ENCODE assay signal across 12 mouse cellular contexts in the genomic region with DNA sequence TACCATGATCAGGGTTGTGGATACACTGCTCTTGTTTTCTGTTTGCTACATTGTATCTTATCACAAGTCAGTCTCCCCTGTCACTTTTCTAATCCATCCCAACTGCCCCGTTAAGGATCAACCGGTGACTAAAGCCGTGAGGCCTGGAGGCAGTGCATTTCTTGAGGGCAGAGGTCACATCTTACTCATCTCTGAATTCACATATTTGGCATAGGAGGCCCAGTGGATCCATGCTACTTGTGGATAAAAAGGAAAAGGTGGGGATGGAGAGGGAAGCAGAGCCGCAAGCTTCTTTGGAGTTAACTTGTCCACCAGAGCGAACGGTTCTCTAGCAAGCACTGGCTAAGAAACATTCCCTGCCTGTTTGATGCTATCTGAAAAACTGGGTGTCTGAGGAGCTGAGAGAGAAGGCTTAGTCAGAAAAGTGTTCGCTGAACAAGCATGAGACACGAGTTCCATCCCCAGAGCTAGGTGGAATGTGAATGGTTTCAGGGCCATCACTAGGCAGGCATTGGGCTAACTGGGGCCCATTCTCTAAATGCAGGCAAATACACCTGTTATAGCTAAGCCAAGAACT.
DNase-seq lines count a peak whose midpoint lies in the region; ATAC-seq and TF ChIP-seq lines count a peak whose summit lies in the region.
"Had no signal": no experiment of that assay in that cellular context is flagged by ENCODE, and none has a peak within 500 bp of the region (broad histone marks: within the 10 kb centered on the region; RNA-seq: fewer than 3 reads in every experiment).

No protein-coding gene starts in this region.

- no peak overlapping the region for H3K9ac ChIP-seq in hindbrain, embryonic 13.5 days
- no peak overlapping the region for H3K9ac ChIP-seq in hindbrain, embryonic 12.5 days
- no peak overlapping the region for H3K9ac ChIP-seq in midbrain, embryonic 14.5 days (replicated peaks; ENCODE audit: low read length)
- no peak overlapping the region for H3K9ac ChIP-seq in midbrain, postnatal 0 days (replicated peaks; ENCODE audit: low read length, poor library complexity, severe bottlenecking)
- H3K9ac ChIP-seq: embryonic facial prominence, embryonic 13.5 days; forebrain, embryonic 12.5 days; liver, postnatal 0 days had no signal

- peaks cover 41% of the 10 kb centered on the region for H3K4me1 ChIP-seq in hindbrain, embryonic 13.5 days (replicated peaks)
- H3K4me1 ChIP-seq in hindbrain, embryonic 12.5 days: peaks cover 43% of the 10 kb centered on the region
- H3K4me1 ChIP-seq in midbrain, embryonic 14.5 days (ENCODE audit: control insufficient read depth, insufficient read depth, low read length): peaks cover 18% of the 10 kb centered on the region
- no peaks in the 10 kb centered on the region for H3K4me1 ChIP-seq in midbrain, postnatal 0 days (ENCODE audit: insufficient read depth, low read length)
- H3K4me1 ChIP-seq in limb, embryonic 10.5 days: peaks cover 58% of the 10 kb centered on the region
- no peaks in the 10 kb centered on the region for H3K4me1 ChIP-seq in thymus, adult 2 months (replicated peaks; ENCODE audit: control insufficient read depth, insufficient read depth, low read length)

- H3K4me2 ChIP-seq in hindbrain, embryonic 13.5 days: no peak overlapping the region
- H3K4me2 ChIP-seq in hindbrain, embryonic 12.5 days (replicated peaks): no peak overlapping the region
- H3K4me2 ChIP-seq in midbrain, embryonic 14.5 days (ENCODE audit: low read length): no peak overlapping the region
- H3K4me2 ChIP-seq in midbrain, postnatal 0 days (ENCODE audit: low read depth, low read length, poor library complexity, severe bottlenecking): no peak overlapping the region
- H3K4me2 ChIP-seq: embryonic facial prominence, embryonic 13.5 days; forebrain, embryonic 12.5 days had no signal

- no peaks in the 10 kb centered on the region for H3K9me3 ChIP-seq in hindbrain, embryonic 13.5 days
- no peaks in the 10 kb centered on the region for H3K9me3 ChIP-seq in hindbrain, embryonic 12.5 days (replicated peaks)
- H3K9me3 ChIP-seq in midbrain, embryonic 14.5 days (ENCODE audit: control insufficient read depth, low read length): no peaks in the 10 kb centered on the region
- no peaks in the 10 kb centered on the region for H3K9me3 ChIP-seq in midbrain, postnatal 0 days (ENCODE audit: low read length)
- H3K9me3 ChIP-seq in limb, embryonic 10.5 days (replicated peaks): no peaks in the 10 kb centered on the region
- H3K9me3 ChIP-seq: embryonic facial prominence, embryonic 13.5 days; forebrain, embryonic 12.5 days had no signal

- H3K27me3 ChIP-seq in hindbrain, embryonic 13.5 days: no peaks in the 10 kb centered on the region
- no peaks in the 10 kb centered on the region for H3K27me3 ChIP-seq in hindbrain, embryonic 12.5 days
- no peaks in the 10 kb centered on the region for H3K27me3 ChIP-seq in midbrain, embryonic 14.5 days (ENCODE audit: control insufficient read depth, insufficient read depth, low read length)
- H3K27me3 ChIP-seq in midbrain, postnatal 0 days (ENCODE audit: insufficient read depth, low read length): no peaks in the 10 kb centered on the region
- no peaks in the 10 kb centered on the region for H3K27me3 ChIP-seq in limb, embryonic 10.5 days (ENCODE audit: low read depth, poor library complexity, severe bottlenecking)
- H3K27me3 ChIP-seq in thymus, adult 2 months (ENCODE audit: control insufficient read depth, insufficient read depth, low read length): no peaks in the 10 kb centered on the region
- H3K27me3 ChIP-seq: embryonic facial prominence, embryonic 13.5 days; Patski had no signal

- no peak for TF ChIP-seq CTCF in midbrain, postnatal 0 days (IDR thresholded peaks at IDR 0.05)
- no peak for TF ChIP-seq CTCF in thymus, adult 2 months (IDR thresholded peaks at IDR 0.05; ENCODE audit: borderline replicate concordance, control insufficient read depth, extremely low read depth, insufficient read depth, low read length, poor library complexity)

- H3K27ac ChIP-seq in hindbrain, embryonic 13.5 days: peak overlapping the region; percentile 48; the same call in 1 of the 2 replicates
- no peak overlapping the region for H3K27ac ChIP-seq in hindbrain, embryonic 12.5 days
- H3K27ac ChIP-seq in midbrain, embryonic 14.5 days (replicated peaks; ENCODE audit: low read depth, low read length): no peak overlapping the region
- H3K27ac ChIP-seq in midbrain, postnatal 0 days (ENCODE audit: low read depth, low read length): no peak overlapping the region
- 0 out of 2 replicates have a peak overlapping the region, but pooled peaks have one; percentile 12 for H3K27ac ChIP-seq in limb, embryonic 10.5 days
- no peak overlapping the region for H3K27ac ChIP-seq in thymus, adult 2 months (ENCODE audit: control insufficient read depth, insufficient read depth, low read length)

- H3K4me3 ChIP-seq in hindbrain, embryonic 13.5 days: no peak overlapping the region
- H3K4me3 ChIP-seq in hindbrain, embryonic 12.5 days: no peak overlapping the region
- no peak overlapping the region for H3K4me3 ChIP-seq in midbrain, embryonic 14.5 days (replicated peaks; ENCODE audit: low read depth, low read length)
- H3K4me3 ChIP-seq in midbrain, postnatal 0 days (ENCODE audit: low read depth, low read length): no peak overlapping the region
- no peak overlapping the region for H3K4me3 ChIP-seq in limb, embryonic 10.5 days
- H3K4me3 ChIP-seq in thymus, adult 2 months (ENCODE audit: control insufficient read depth, insufficient read depth, low read length): no peak overlapping the region
- H3K4me3 ChIP-seq: embryonic facial prominence, embryonic 13.5 days; forebrain, embryonic 12.5 days had no signal

- 82% methylated on average over 8 of the region's 8 CpGs for WGBS in hindbrain, embryonic 13.5 days
- WGBS in hindbrain, embryonic 12.5 days: 74% methylated on average over 8 of the region's 8 CpGs
- WGBS in midbrain, embryonic 14.5 days: 69% methylated on average over 8 of the region's 8 CpGs
- 72% methylated on average over 8 of the region's 8 CpGs for WGBS in midbrain, postnatal 0 days
- 70% methylated on average over 8 of the region's 8 CpGs for WGBS in limb, embryonic 10.5 days
- 95% methylated on average over 8 of the region's 8 CpGs for WGBS in thymus, adult 2 months

- H3K36me3 ChIP-seq in hindbrain, embryonic 13.5 days: no peaks in the 10 kb centered on the region
- no peaks in the 10 kb centered on the region for H3K36me3 ChIP-seq in hindbrain, embryonic 12.5 days
- H3K36me3 ChIP-seq in midbrain, embryonic 14.5 days (ENCODE audit: control insufficient read depth, insufficient read depth, low read length): no peaks in the 10 kb centered on the region
- H3K36me3 ChIP-seq in midbrain, postnatal 0 days (ENCODE audit: insufficient read depth, low read length): no peaks in the 10 kb centered on the region
- H3K36me3 ChIP-seq in limb, embryonic 10.5 days: no peaks in the 10 kb centered on the region
- no peaks in the 10 kb centered on the region for H3K36me3 ChIP-seq in thymus, adult 2 months (ENCODE audit: control insufficient read depth, insufficient read depth, low read length)
- H3K36me3 ChIP-seq: embryonic facial prominence, embryonic 13.5 days; forebrain, embryonic 12.5 days had no signal

- DNase-seq in midbrain, embryonic 14.5 days: peak; percentile 7
- DNase-seq in midbrain, postnatal 0 days (ENCODE audit: low spot score): no peak
- DNase-seq in limb, embryonic 10.5 days (ENCODE audit: low spot score): no peak
- DNase-seq in thymus, adult 2 months: no peak
- no peak for DNase-seq in cerebellum, postnatal 10 days
- DNase-seq: liver, postnatal 0 days had no signal

- no peak for ATAC-seq in hindbrain, embryonic 13.5 days (ENCODE audit: low FRiP score)
- no peak for ATAC-seq in hindbrain, embryonic 12.5 days (ENCODE audit: low FRiP score)
- ATAC-seq in midbrain, embryonic 14.5 days (ENCODE audit: low FRiP score, low TSS enrichment): no peak
- ATAC-seq in midbrain, postnatal 0 days (ENCODE audit: low FRiP score): no peak
- ATAC-seq: inflammation-experienced regulatory T-cells, adult 6 months; liver, postnatal 0 days had no signal

- TF ChIP-seq POLR2A in thymus, adult 2 months (IDR thresholded peaks at IDR 0.05; ENCODE audit: control insufficient read depth, extremely low read depth, insufficient read depth, low read length, poor library complexity): no peak

Comparison
In these comparisons a context has a peak if more than half of its experiments do, and no peak if none do; other contexts are left out.
1. H3K27ac ChIP-seq: peak in hindbrain, embryonic 13.5 days (single experiment) and limb, embryonic 10.5 days (single experiment); none in hindbrain, embryonic 12.5 days (single experiment), midbrain, embryonic 14.5 days (single experiment), midbrain, postnatal 0 days (single experiment) and thymus, adult 2 months (single experiment).